Mouse (Mus musculus) heart, embryonic 16.5 days (tissue): ENCODE data around the gene Rdh7. TPM values are rescaled to one million over a fixed set of nuclear protein-coding genes. Genes with fewer than 3 reads are reported as not detected.
"Not testable (repeated sequence)": the region's sequence is repeated elsewhere in the genome, so short reads cannot be mapped to it uniquely, and the experiment has no call there.

Source experiments
- ATAC-seq: fragments of 200-750 bp; cut with Nextera tagmentation; replicated peaks from 2 replicates; pipeline ENCODE4 v1.8.0; 2017; ENCODE audit warnings: moderate number of reproducible peaks; ENCODE audit not compliant: insufficient read depth, low FRiP score; ENCODE audit errors: extremely low read depth
- H3K27ac ChIP-seq: fragments of 300-500 bp; sonication (generic); 2 replicates; pipeline ENCODE4 v1.5.1; 2014; ENCODE audit warnings: mild to moderate bottlenecking, low read length, control low read depth, moderate library complexity
- H3K27me3 ChIP-seq: fragments of 300-500 bp; sonication (generic); 2 replicates; pipeline ENCODE4 v1.6.1; 2014; ENCODE audit warnings: low read length, mixed read lengths; ENCODE audit not compliant: control insufficient read depth, insufficient read depth
- H3K36me3 ChIP-seq: fragments of 300-500 bp; sonication (generic); 2 replicates; pipeline ENCODE4 v1.6.1; 2014; ENCODE audit not compliant: control insufficient read depth, insufficient read depth
- H3K4me1 ChIP-seq: fragments of 300-500 bp; sonication (generic); 2 replicates; pipeline ENCODE4 v1.6.1; 2014; ENCODE audit warnings: low read length, mixed read lengths; ENCODE audit not compliant: control insufficient read depth, insufficient read depth
- H3K4me2 ChIP-seq: fragments of 300-500 bp; sonication (generic); 2 replicates; pipeline ENCODE4 v1.6.1; 2014; ENCODE audit warnings: low read depth, mild to moderate bottlenecking, control low read depth, low read length
- H3K4me3 ChIP-seq: fragments of 300-500 bp; sonication (generic); 2 replicates; pipeline ENCODE4 v1.5.1; 2014; ENCODE audit warnings: mild to moderate bottlenecking, control low read depth, low read length
- H3K9ac ChIP-seq: fragments of 300-500 bp; sonication (generic); 2 replicates; pipeline ENCODE4 v1.6.1; 2014; ENCODE audit warnings: low read length, control low read depth
- H3K9me3 ChIP-seq: fragments of 300-500 bp; sonication (generic); replicated peaks from 2 replicates; pipeline ENCODE4 v1.6.1; 2016; ENCODE audit warnings: low read length; ENCODE audit not compliant: control insufficient read depth
- WGBS: fragments of 180-500 bp; shearing (Covaris S2); extraction: QIAGEN DNeasy Blood & Tissue Kit; methylation state at CpG from one replicate; pipeline ENCODE4 v1.1.7; 2014; 5-methylcytosine and 5-hydroxymethylcytosine counted together
- polyA plus RNA-seq: library from polyadenylated mRNA; unstranded; fragments of >200 nt; fragmentation: Nextera tagmentation; extraction: Ambion mirVana; gene quantifications from 2 replicates; pipeline ENCODE4 v1.2.1, GENCODE M21; 2015

Rdh7 gene
- polyA plus RNA-seq, 1 experiment from 2014 or later, result not detected

DNA sequence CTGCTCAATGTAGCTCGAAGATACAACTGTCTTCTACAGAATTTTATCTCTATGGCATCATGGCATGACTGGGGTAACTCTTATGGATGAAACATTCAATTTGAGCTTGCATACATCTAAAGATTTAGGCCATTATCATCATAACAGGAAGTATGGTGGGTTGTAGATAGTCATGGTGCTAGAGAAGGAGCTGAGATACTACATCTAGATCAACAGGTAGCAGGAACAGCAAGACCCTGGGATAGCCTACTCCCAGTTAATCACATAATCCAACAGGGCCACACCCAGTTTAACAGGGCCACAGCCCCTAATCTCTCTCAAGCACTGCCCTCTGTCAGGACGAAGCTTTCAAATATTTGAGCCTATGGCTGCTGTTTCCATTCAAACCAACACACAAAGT, 47.8 kb downstream of the Rdh7 start:
- no peak overlapping the region for H3K27ac ChIP-seq
- no peaks in the 10 kb centered on the region for H3K36me3 ChIP-seq
- H3K4me2 ChIP-seq, result no peak overlapping the region
- H3K9ac ChIP-seq, result no peak overlapping the region
- H3K4me1 ChIP-seq, result no peaks in the 10 kb centered on the region
- ATAC-seq, result no peak
- H3K4me3 ChIP-seq, result no peak overlapping the region
- H3K27me3 ChIP-seq, result no peaks in the 10 kb centered on the region
- peaks cover 7% of the 10 kb centered on the region for H3K9me3 ChIP-seq
- 62% methylated on average over 2 of the region's 2 CpGs for WGBS

DNA sequence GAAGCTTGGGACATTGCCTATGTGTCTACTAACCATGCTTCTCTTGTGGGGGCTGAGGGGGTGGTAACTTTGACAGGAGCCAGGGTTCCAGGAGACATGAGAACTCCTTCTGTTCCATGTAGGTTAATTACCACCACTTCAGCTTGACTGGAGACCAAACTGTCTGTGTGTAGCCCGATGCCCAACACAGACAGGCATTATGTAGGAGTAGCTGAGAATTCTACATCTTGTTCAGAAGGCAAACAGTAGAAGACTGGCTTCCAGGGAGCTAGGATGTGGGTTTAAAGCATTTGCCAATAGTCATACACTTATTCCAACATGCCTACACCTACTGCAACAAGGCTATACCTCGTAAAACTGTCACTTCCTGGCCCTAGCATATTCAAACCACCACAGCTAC, 50.1 kb downstream of the Rdh7 start:
- ATAC-seq, result no peak
- 80% methylated on average over 2 of the region's 2 CpGs for WGBS
- H3K27ac ChIP-seq, result no peak overlapping the region
- no peaks in the 10 kb centered on the region for H3K36me3 ChIP-seq
- H3K9ac ChIP-seq, result no peak overlapping the region
- H3K4me3 ChIP-seq, result no peak overlapping the region
- H3K4me2 ChIP-seq, result no peak overlapping the region
- H3K9me3 ChIP-seq, result peaks cover 7% of the 10 kb centered on the region
- no peaks in the 10 kb centered on the region for H3K27me3 ChIP-seq
- H3K4me1 ChIP-seq, result no peaks in the 10 kb centered on the region

DNA sequence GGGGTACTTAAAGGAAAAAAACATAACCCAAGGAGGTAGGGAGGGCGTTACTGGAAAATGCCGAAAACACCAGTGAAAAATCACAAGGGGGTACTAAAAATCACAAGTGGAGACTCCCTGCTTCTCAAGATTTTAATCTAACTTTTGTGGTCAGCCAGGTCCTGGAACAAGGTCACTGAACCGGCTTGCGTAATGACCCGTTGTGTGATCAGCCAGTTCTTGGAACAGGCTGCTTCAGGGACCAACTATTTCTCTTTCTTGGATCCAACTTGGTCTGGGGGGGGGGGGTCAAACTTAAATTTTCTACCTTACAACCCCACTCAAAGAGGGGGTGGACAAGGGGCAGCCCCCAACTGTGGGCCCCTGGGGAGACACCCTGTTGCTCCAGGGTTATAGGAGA, 50.8 kb downstream of the Rdh7 start:
- not testable (repeated sequence) for ATAC-seq, H3K9ac ChIP-seq, H3K27ac ChIP-seq, H3K27me3 ChIP-seq, H3K4me1 ChIP-seq, H3K36me3 ChIP-seq, H3K9me3 ChIP-seq, H3K4me3 ChIP-seq, H3K4me2 ChIP-seq
- WGBS, result 92% methylated on average over 5 of the region's 5 CpGs

DNA sequence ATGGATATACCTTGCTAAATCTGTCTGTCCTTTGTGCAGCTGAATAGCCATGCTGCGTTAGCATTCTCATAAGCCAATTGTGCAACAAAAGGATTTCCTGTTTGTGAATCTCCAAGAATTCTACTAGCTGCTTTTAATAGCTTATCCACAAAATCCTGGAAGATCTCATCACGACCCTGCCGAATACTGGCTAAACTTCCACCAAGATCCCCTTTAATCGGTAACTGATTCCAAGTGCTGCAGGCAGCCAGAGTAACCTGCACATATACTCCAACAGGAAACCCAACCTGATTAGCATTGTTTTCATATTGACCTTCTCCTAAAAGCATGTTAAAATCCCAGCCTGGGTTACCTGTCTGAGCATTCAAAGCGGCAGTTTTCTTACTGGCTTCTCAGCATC, 53.3 kb downstream of the Rdh7 start:
- no peak for ATAC-seq
- H3K27me3 ChIP-seq, result no peaks in the 10 kb centered on the region
- 67% methylated on average over 5 of the region's 5 CpGs for WGBS

DNA sequence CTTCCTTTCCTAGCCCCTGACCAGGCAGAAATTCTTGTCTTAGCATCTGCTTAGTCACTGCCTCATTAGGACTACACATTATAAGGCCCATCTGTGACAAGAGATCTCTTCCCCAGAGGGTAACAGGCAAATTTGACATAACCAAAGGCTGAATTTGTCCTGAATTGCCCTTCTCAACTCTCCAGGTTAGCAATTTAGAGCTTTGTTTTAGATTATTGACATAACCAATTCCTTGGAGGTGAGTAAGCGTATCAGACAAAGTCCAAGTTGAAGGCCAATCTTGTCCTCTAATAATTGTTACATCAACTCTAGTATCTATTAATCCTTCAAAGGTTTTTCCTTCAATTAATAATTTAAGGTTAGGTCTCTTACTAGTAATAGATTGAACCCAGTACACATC, 54.4 kb downstream of the Rdh7 start:
- H3K27ac ChIP-seq, H3K4me2 ChIP-seq, H3K4me3 ChIP-seq, H3K9me3 ChIP-seq, H3K4me1 ChIP-seq, ATAC-seq, H3K36me3 ChIP-seq, H3K27me3 ChIP-seq, H3K9ac ChIP-seq: not testable (repeated sequence)
- 95% methylated on average over 1 of the region's 1 CpGs for WGBS

More for the DNA sequence above, 53.3 kb downstream of the Rdh7 start:
- no peak overlapping the region for H3K27ac ChIP-seq
- H3K9me3 ChIP-seq, result peaks cover 7% of the 10 kb centered on the region
- no peak overlapping the region for H3K4me3 ChIP-seq
- H3K9ac ChIP-seq, result no peak overlapping the region
- H3K4me2 ChIP-seq, result no peak overlapping the region
- no peaks in the 10 kb centered on the region for H3K36me3 ChIP-seq
- no peaks in the 10 kb centered on the region for H3K4me1 ChIP-seq

Other genes starting within 250 kb of the Rdh7 start
- gene Stat6, start 245.8 kb downstream of the Rdh7 start, polyA plus RNA-seq, result 36.1 and 36.7 TPM in 2 replicates
- gene Nemp1, start 221.9 kb downstream of the Rdh7 start, polyA plus RNA-seq, result 8.3 and 8.7 TPM in 2 replicates
- gene Nab2, start 220.2 kb downstream of the Rdh7 start, polyA plus RNA-seq, result 10.9 and 12.7 TPM in 2 replicates
- gene Myo1a, start 183.6 kb downstream of the Rdh7 start, polyA plus RNA-seq, result 0.21 and 1.8 TPM in 2 replicates
- gene Tac2, start 164.3 kb downstream of the Rdh7 start, polyA plus RNA-seq, result 0.74 TPM in 1 of 2 replicates, not detected in the other
- gene Zbtb39, start 149.3 kb downstream of the Rdh7 start, polyA plus RNA-seq, result 1.4 and 1.6 TPM in 2 replicates
- 16.1 and 19.0 TPM in 2 replicates for gene Gpr182, start 137.1 kb downstream of the Rdh7 start, polyA plus RNA-seq
- gene Rdh1, start 129.1 kb downstream of the Rdh7 start, polyA plus RNA-seq, result not detected in 2 replicates
- not detected in 2 replicates for gene Rdh16f1, start 129.0 kb downstream of the Rdh7 start, polyA plus RNA-seq
- gene Rdh9, start 112.4 kb downstream of the Rdh7 start, polyA plus RNA-seq, result 0.09 and 0.24 TPM in 2 replicates
- gene Rdh16, start 87.7 kb downstream of the Rdh7 start, polyA plus RNA-seq, result not detected in 2 replicates
- gene Rdh19, start 38.9 kb downstream of the Rdh7 start, polyA plus RNA-seq, result not detected in 2 replicates
- not detected in 2 replicates for gene Rdh16f2, start 22.3 kb downstream of the Rdh7 start, polyA plus RNA-seq
- not detected in 2 replicates for gene Sdr9c7, start 9.7 kb upstream of the Rdh7 start, polyA plus RNA-seq
- gene Hsd17b6, start 118.8 kb upstream of the Rdh7 start, polyA plus RNA-seq, result not detected in 2 replicates
- gene Prim1, start 126.4 kb upstream of the Rdh7 start, polyA plus RNA-seq, result 45.8 and 50.8 TPM in 2 replicates
- gene Naca, start 146.8 kb upstream of the Rdh7 start, polyA plus RNA-seq, result 419 and 441 TPM in 2 replicates
- 263 and 278 TPM in 2 replicates for gene Ptges3, start 170.1 kb upstream of the Rdh7 start, polyA plus RNA-seq
- 6,748 and 7,106 TPM in 2 replicates for gene Atp5b, start 194.5 kb upstream of the Rdh7 start, polyA plus RNA-seq
- 6.6 and 8.5 TPM in 2 replicates for gene Baz2a, start 202.8 kb upstream of the Rdh7 start, polyA plus RNA-seq